Mouse (Mus musculus) kidney, postnatal 14 days (tissue): ENCODE measurements around the gene Srrt.

Experiments
- DNase-seq: peaks from one replicate; pipeline ENCODE4 v3.0.0; 2022; ENCODE audit warnings: mixed read lengths

Gene Srrt

DNA sequence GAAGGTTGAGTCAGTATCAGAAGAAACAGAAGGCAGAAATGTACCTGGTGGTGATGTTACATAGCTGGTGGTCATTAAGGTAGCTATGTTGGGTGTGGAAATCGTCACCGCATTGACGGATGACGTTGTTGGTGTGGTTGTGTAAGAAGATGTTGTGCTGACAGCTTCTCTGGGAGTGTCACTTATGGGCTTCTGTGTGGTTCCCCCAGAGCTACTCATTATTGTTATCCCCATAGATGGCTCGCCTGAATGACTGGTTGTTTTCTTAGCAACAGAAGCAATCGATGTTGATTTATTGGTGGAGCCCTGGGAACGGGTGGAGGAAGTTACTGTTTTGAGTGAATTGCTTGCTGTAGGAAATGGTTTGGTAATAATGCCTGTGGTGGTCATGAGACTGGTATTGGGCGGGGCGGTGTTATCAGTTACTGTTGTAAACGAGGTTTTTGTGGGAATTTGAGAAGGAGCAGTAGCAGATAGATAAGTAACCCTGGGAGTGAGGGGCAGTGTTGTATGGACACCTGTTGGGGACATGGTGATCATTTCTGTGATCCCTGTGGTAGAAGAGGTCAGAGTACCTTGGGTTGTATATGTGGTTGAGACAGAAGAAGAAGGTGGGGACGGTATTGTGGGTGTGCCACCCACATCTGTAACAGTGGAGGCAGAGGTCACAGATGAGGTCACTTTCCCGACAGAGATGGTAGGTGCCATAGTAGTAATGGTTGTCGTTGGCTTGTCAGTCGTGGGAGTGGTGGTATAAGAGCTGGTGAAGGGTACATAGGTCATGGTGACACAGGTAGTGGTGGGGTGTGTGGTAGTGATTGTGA is 43.4 kb downstream of the Srrt start:
- DNase-seq: no peak
